Mouse (Mus musculus): ENCODE measurements at regions not wholly inside any gene's neighbourhood (a gene's known extent, or its start where the extent isn't known, plus 50 kb on each side); places are given as distances from the start of the nearest gene placed in this dataset.

GRCm38 (mm10) chr12:112373966-112374365, 115.3 kb upstream of the A530016L24Rik start:
- no peak for TF ChIP-seq CTCF (IDR thresholded peaks at IDR 0.05; ENCODE audit: control insufficient read depth, insufficient read depth, insufficient replicate concordance, low read depth, low read length)
- TF ChIP-seq POLR2A (IDR thresholded peaks at IDR 0.05; ENCODE audit: control insufficient read depth, low read depth, low read length): no peak
